8 mouse cellular contexts compared by ENCODE assay signal in the genomic region with DNA sequence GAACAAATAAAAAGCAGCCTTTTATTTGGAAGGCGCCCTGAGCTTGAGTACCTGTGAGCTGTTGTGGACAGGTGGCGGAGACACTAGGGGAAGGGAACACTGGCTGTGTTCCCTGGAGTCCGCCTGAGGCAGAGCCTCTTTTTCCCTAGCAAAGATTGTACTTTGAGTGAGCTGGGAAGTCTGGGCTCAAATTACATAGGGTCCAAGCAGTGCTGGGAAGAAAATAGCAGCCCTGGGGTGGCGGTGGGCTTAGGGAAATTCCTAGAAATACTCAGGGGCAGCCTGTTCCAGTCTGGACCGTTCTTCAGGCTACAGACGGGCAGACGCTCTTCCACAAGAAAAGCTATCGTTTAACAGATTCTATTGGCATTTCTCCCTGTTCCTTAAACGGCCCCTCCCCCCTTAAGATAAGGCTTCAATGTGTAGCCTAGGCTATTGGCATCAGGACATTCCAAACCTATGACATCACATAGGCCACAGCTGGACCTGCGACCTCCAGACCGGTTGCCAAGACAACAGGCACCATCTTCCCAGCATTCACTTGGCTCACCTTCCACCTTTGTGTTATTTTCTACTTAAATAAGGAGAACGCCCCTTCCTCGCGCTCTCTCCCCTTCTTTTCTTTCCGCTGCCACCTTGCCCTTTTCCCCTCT. TPM values are rescaled to one million over a fixed set of nuclear protein-coding genes. Genes with fewer than 3 reads are reported as not detected.
DNase-seq lines count a peak whose midpoint lies in the region; ATAC-seq and TF ChIP-seq lines count a peak whose summit lies in the region.

No protein-coding gene starts in this region.

- peak overlapping the region; percentile 96 for H3K4me2 ChIP-seq in heart, embryonic 14.5 days (ENCODE audit: low read length)

- TF ChIP-seq POLR2A in cerebellum, adult 2 months (IDR thresholded peaks at IDR 0.05; ENCODE audit: borderline replicate concordance, insufficient read depth, low read length) = no peak

- no peaks in the 10 kb centered on the region for H3K9me3 ChIP-seq in heart, embryonic 14.5 days (ENCODE audit: control insufficient read depth, low read length)
- no peaks in the 10 kb centered on the region for H3K9me3 ChIP-seq in midbrain, embryonic 10.5 days (replicated peaks)

- no peaks in the 10 kb centered on the region for H3K36me3 ChIP-seq in heart, embryonic 14.5 days (ENCODE audit: control insufficient read depth, insufficient read depth, low read length)
- peaks cover 29% of the 10 kb centered on the region for H3K36me3 ChIP-seq in midbrain, embryonic 10.5 days

- peaks cover 6% of the 10 kb centered on the region; the same call in 1 of the 2 replicates for H3K4me1 ChIP-seq in cerebellum, adult 2 months (ENCODE audit: control insufficient read depth, insufficient read depth, low read length)
- H3K4me1 ChIP-seq in heart, embryonic 14.5 days (ENCODE audit: control insufficient read depth in 2 of 2, insufficient read depth in 2 of 2, low read length in 2 of 2) = peaks cover 16 to 22% of the 10 kb centered on the region in 2 experiments
- H3K4me1 ChIP-seq in midbrain, embryonic 10.5 days = peaks cover 29% of the 10 kb centered on the region

- no peak overlapping the region for H3K27ac ChIP-seq in cerebellum, adult 2 months (ENCODE audit: insufficient read depth, low read length)
- H3K27ac ChIP-seq in heart, embryonic 14.5 days (replicated peaks in 1 of 2; ENCODE audit: control insufficient read depth in 1 of 2, insufficient read depth in 1 of 2, low read depth in 2 of 2, low read length in 2 of 2) = peak overlapping the region; percentile 57 to 82
- peak overlapping the region; percentile 96 for H3K27ac ChIP-seq in midbrain, embryonic 10.5 days (replicated peaks)

- no peaks in the 10 kb centered on the region for H3K27me3 ChIP-seq in cerebellum, adult 2 months (ENCODE audit: control insufficient read depth, insufficient read depth, low read length)
- H3K27me3 ChIP-seq in heart, embryonic 14.5 days (ENCODE audit: control insufficient read depth, insufficient read depth, low read length) = no peaks in the 10 kb centered on the region
- no peaks in the 10 kb centered on the region for H3K27me3 ChIP-seq in midbrain, embryonic 10.5 days (ENCODE audit: low read depth, poor library complexity, severe bottlenecking)

- TF ChIP-seq CTCF in cerebellum, adult 2 months (IDR thresholded peaks at IDR 0.05; ENCODE audit: borderline replicate concordance, insufficient read depth, low read depth, low read length) = no peak

- H3K9ac ChIP-seq in heart, embryonic 14.5 days (ENCODE audit: low read length) = peak overlapping the region; percentile 65

- ATAC-seq in heart, embryonic 14.5 days (ENCODE audit: insufficient number of reproducible peaks, insufficient read depth, low FRiP score, low read depth) = peak; percentile 71; the same call in 1 of the 2 replicates
- no peak for ATAC-seq in inflammation-experienced regulatory T-cells, adult 6 months
- no peak for ATAC-seq in megakaryocyte progenitor cell, adult 5-6 weeks (replicated peaks; ENCODE audit: poor library complexity)

- H3K4me3 ChIP-seq in cerebellum, adult 2 months (replicated peaks; ENCODE audit: insufficient read depth, low read depth, low read length) = peak overlapping the region; percentile 36
- peak overlapping the region; percentile 53 to 59 for H3K4me3 ChIP-seq in heart, embryonic 14.5 days (ENCODE audit: control insufficient read depth in 1 of 2, insufficient read depth in 1 of 2, low read depth in 1 of 2, low read length in 2 of 2)
- peak overlapping the region; percentile 71 for H3K4me3 ChIP-seq in midbrain, embryonic 10.5 days

- WGBS in cerebellum, adult 2 months = 14% methylated on average over 15 of the region's 15 CpGs
- WGBS in heart, embryonic 14.5 days = 2% methylated on average over 15 of the region's 15 CpGs
- WGBS in midbrain, embryonic 10.5 days = 2% methylated on average over 15 of the region's 15 CpGs

- peak in 1 of 2 experiments; percentile 21 for DNase-seq in cerebellum, adult 2 months
- no peak for DNase-seq in cerebellum, adult 11-12 months
- peak; percentile 71 for DNase-seq in adrenal gland, postnatal 14 days
- DNase-seq in kidney, postnatal 14 days = peak; percentile 70
- peak; percentile 90 for DNase-seq in midbrain, embryonic 10.5 days (ENCODE audit: low spot score)

RNA-seq across cellular contexts. Expression of a gene that starts 31.3 kb away (rescaled TPM):
- polyA plus RNA-seq in cerebellum, adult 2 months (2012; rRNA removed) = 2,299 and 2,427 TPM in 2 replicates
- 6,863 and 7,423 TPM in 2 replicates for total RNA-seq in adrenal gland, postnatal 14 days (2021)
- 3,749 and 4,011 TPM in 2 replicates for polyA plus RNA-seq in heart, embryonic 14.5 days (2014; fragmentation: Nextera tagmentation; extraction: Ambion mirVana)
- polyA plus RNA-seq in midbrain, embryonic 10.5 days (2016; fragmentation: Nextera tagmentation; extraction: Ambion mirVana) = 3,476 and 3,775 TPM in 2 replicates
- over 10,000 TPM in 2 of 3 experiments, 1,000 to 10,000 TPM in 1; 7,660 to 11,983 (median 10,337) TPM for polyA plus RNA-seq in inflammation-experienced regulatory T-cells, adult 6 months (2017; shearing (Covaris generic))
- 20,259 and 20,522 TPM in 2 replicates for total RNA-seq in megakaryocyte progenitor cell, adult 5-6 weeks (2015)
- total RNA-seq in megakaryocyte progenitor cell, adult 5-6 weeks (2017) = 11,199 and 11,450 TPM in 2 replicates
